Mouse (Mus musculus) stomach, embryonic 14.5 days (tissue): ENCODE data around the gene Ppil3. TPM values are rescaled to one million over a fixed set of nuclear protein-coding genes. Genes with fewer than 3 reads are reported as not detected.

Source experiments
- ATAC-seq: fragments of 200-750 bp; cut with Nextera tagmentation; 2 replicates; pipeline ENCODE4 v1.8.0; 2017; ENCODE audit warnings: low read depth, moderate TSS enrichment; ENCODE audit not compliant: insufficient number of reproducible peaks, insufficient read depth, low FRiP score
- H3K27ac ChIP-seq: fragments of 300-500 bp; sonication (generic); 2 replicates; pipeline ENCODE4 v1.5.1; 2014; ENCODE audit warnings: mild to moderate bottlenecking, low read length, moderate library complexity, mixed read lengths
- H3K27me3 ChIP-seq: fragments of 300-500 bp; sonication (generic); 2 replicates; pipeline ENCODE4 v1.6.1; 2014; ENCODE audit warnings: low read length, control low read depth, mixed read lengths; ENCODE audit not compliant: control insufficient read depth, insufficient read depth
- H3K36me3 ChIP-seq: fragments of 300-500 bp; sonication (generic); 2 replicates; pipeline ENCODE4 v1.6.1; 2014; ENCODE audit warnings: mild to moderate bottlenecking, control low read depth, low read length, moderate library complexity, mixed read lengths; ENCODE audit not compliant: control insufficient read depth, insufficient read depth
- H3K4me1 ChIP-seq: fragments of 300-500 bp; sonication (generic); 2 replicates; pipeline ENCODE4 v1.6.1; 2014; ENCODE audit warnings: low read length, control low read depth, mixed read lengths; ENCODE audit not compliant: control insufficient read depth, insufficient read depth
- H3K4me2 ChIP-seq: fragments of 300-500 bp; sonication (generic); replicated peaks from 2 replicates; pipeline ENCODE4 v1.6.1; 2014; ENCODE audit warnings: low read depth, low read length, control low read depth
- H3K4me3 ChIP-seq: fragments of 300-500 bp; sonication (generic); 2 replicates; pipeline ENCODE4 v1.5.1; 2014; ENCODE audit warnings: low read depth, low read length, control low read depth
- H3K9ac ChIP-seq: fragments of 300-500 bp; sonication (generic); replicated peaks from 2 replicates; pipeline ENCODE4 v1.6.1; 2014; ENCODE audit warnings: low read depth, mild to moderate bottlenecking, control low read depth, low read length, moderate library complexity, mixed read lengths
- H3K9me3 ChIP-seq: fragments of 300-500 bp; sonication (generic); 2 replicates; pipeline ENCODE4 v1.6.1; 2016; ENCODE audit warnings: low read depth, low read length, control low read depth; ENCODE audit not compliant: control insufficient read depth
- WGBS: fragments of 180-500 bp; shearing (Covaris S2); extraction: QIAGEN DNeasy Blood & Tissue Kit; methylation state at CpG from one replicate; pipeline ENCODE4 v1.1.7; 2014; 5-methylcytosine and 5-hydroxymethylcytosine counted together
- polyA plus RNA-seq: library from polyadenylated mRNA; unstranded; fragments of >200 nt; fragmentation: Nextera tagmentation; extraction: Ambion mirVana; gene quantifications from 2 replicates; pipeline ENCODE4 v1.2.1, GENCODE M21; 2014

The Ppil3 gene
- polyA plus RNA-seq, 1 experiment from 2014 or later: 58.5 TPM

DNA sequence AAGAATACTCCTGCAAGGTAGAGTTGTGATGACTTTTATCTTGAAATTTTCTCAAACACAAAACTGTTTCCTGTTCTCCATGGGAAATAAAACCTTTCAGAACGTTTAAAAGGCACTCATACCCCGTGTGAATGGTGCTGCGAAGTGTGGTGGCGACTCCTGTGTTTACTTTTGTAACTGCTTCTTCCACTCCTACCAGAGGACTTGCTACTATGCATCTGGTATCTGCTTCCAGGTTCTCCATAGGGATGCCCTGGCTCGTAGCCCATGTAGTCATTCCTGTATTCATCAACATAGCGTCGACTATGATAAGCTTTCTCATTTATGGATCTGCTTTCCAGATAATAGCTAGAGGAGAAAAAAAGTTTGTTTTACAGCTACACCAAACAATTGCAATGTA, 24.3 kb downstream of the Ppil3 start:
- ATAC-seq: no peak
- Histone ChIP-seq H3K27ac (no peak overlapping the region), H3K27me3 (no peaks in the 10 kb centered on the region), H3K36me3 (peaks cover 49% of the 10 kb centered on the region), H3K9ac (no peak overlapping the region), H3K4me2 (peak overlapping the region; percentile 68; the same call in 1 of the 2 replicates), H3K4me1 (peaks cover 17% of the 10 kb centered on the region; the same call in 1 of the 2 replicates), H3K4me3 (no peak overlapping the region), H3K9me3 (no peaks in the 10 kb centered on the region)
- 50% methylated on average over 7 of the region's 7 CpGs for WGBS

DNA sequence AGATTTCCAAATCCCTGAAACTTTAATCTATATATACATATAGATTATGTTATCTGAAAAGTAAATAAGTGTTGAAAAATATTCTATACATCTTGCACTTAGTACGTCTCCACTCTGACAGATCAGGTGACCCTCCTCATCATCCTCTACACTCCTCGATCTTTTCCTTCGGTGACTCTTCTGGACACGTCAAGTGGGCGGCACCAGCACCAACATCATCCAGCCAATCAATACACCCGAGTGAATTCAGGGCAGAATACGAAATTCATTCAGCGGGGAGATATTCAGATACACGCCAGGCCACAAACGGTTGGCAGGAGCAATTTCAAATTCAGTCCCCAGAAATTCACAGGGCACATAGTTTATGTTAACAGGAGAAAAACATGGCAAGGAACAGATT, 25.3 kb downstream of the Ppil3 start:
- 79% methylated on average over 10 of the region's 10 CpGs for WGBS
- peaks cover 17% of the 10 kb centered on the region; the same call in 1 of the 2 replicates for H3K4me1 ChIP-seq
- no peaks in the 10 kb centered on the region for H3K9me3 ChIP-seq
- peaks cover 56% of the 10 kb centered on the region for H3K36me3 ChIP-seq
- H3K27me3 ChIP-seq: no peaks in the 10 kb centered on the region
- ATAC-seq: no peak
- H3K9ac ChIP-seq: no peak overlapping the region
- no peak overlapping the region for H3K4me3 ChIP-seq
- no peak overlapping the region for H3K27ac ChIP-seq
- H3K4me2 ChIP-seq: no peak overlapping the region

DNA sequence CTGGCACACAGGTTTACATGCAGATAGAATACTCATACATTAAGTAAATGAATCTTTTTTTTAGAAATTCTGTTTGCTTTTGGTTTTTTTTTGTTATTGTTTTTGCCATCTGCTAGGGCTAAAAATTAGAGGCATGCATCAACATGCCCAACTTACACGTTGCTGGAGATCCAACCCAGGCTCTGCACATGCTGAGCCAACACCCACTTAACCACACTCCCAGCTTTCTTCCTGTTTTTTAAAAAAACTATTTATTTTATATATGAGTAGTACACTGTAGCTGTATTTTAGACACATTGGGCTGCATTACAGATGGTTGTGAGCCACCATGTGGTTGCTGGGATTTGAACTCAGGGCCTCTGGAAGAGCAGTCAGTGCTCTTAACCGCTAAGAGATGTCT, 29.2 kb downstream of the Ppil3 start:
- Histone ChIP-seq H3K36me3 (peaks cover 87% of the 10 kb centered on the region), H3K4me2 (no peak overlapping the region), H3K9ac (no peak overlapping the region), H3K9me3 (no peaks in the 10 kb centered on the region), H3K4me1 (peaks cover 2% of the 10 kb centered on the region; the same call in 1 of the 2 replicates), H3K4me3 (no peak overlapping the region), H3K27me3 (no peaks in the 10 kb centered on the region), H3K27ac (no peak overlapping the region)
- no peak for ATAC-seq
- 87% methylated on average over 2 of the region's 2 CpGs for WGBS

DNA sequence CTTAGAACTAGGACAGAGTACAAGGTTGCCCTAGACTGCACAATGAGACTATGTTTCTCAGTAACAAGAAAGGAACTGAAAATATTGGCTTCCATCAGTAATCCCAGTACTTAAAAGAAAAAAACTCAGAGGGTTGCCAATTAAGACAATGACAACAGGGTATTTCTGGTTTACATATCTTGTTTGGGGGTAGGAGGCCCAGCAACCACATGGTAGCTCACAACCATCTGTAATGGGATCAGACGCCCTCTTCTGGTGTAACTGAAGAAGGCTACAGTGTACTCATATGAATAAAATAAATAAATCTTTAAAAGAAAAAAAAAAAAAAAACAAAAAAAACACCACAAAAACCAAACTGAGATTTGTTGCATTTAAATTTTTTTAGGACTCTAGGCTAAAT, 29.8 kb downstream of the Ppil3 start:
- ATAC-seq: no peak
- Histone ChIP-seq H3K4me3 (no peak overlapping the region), H3K4me1 (no peaks in the 10 kb centered on the region), H3K9ac (no peak overlapping the region), H3K36me3 (peaks cover 91% of the 10 kb centered on the region), H3K27ac (no peak overlapping the region), H3K4me2 (no peak overlapping the region), H3K27me3 (no peaks in the 10 kb centered on the region), H3K9me3 (no peaks in the 10 kb centered on the region)
- WGBS: 29% methylated on average over 1 of the region's 1 CpGs

DNA sequence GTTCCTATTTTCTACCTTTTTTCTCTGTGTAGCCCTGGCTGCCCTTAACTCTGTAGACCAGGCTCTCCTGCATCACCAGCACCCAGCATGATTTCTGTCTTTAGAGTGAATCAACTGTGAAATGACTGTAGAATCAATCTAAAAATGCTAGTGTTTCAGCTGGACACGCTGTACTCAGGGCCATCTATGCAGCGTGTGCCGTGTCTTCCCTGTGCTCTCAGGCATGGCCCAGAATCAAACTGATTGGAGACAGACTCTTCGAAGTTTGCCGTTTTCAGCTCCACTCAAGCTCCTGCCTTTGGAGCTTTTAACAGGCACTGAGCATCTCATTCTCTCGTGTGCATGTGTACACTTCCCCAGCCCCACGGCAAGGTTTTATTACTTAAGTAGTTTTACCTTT, 34.5 kb downstream of the Ppil3 start:
- no peaks in the 10 kb centered on the region for H3K27me3 ChIP-seq
- H3K9ac ChIP-seq: no peak overlapping the region
- H3K4me3 ChIP-seq: no peak overlapping the region
- H3K9me3 ChIP-seq: no peaks in the 10 kb centered on the region
- no peak for ATAC-seq
- H3K36me3 ChIP-seq: peaks cover 74% of the 10 kb centered on the region
- no peak overlapping the region for H3K4me2 ChIP-seq
- H3K27ac ChIP-seq: no peak overlapping the region
- WGBS: 90% methylated on average over 7 of the region's 7 CpGs
- no peaks in the 10 kb centered on the region for H3K4me1 ChIP-seq

DNA sequence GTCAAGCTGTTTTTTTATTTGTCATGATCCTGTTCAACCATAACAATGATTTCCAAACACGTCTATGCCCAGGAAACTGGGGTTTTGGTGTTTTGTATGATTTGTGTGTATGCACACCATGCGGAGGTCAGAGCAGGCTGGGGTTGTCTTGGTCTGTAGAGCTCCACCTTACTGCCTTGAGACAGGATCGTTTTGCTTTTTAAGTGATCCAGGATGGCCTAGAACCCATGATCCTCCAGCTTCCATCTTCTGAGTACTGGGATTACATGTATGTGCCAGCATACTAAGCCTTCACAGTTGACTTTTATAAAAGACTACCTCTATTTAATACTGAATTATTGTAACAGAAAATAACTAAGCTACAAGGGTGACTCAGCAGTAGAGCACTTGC, 35.1 kb downstream of the Ppil3 start:
- Histone ChIP-seq H3K4me2 (no peak overlapping the region), H3K9ac (no peak overlapping the region), H3K36me3 (peaks cover 74% of the 10 kb centered on the region), H3K4me3 (no peak overlapping the region), H3K9me3 (no peaks in the 10 kb centered on the region), H3K27ac (no peak overlapping the region), H3K4me1 (no peaks in the 10 kb centered on the region), H3K27me3 (no peaks in the 10 kb centered on the region)
- WGBS: 78% methylated on average over 3 of the region's 3 CpGs
- no peak for ATAC-seq

DNA sequence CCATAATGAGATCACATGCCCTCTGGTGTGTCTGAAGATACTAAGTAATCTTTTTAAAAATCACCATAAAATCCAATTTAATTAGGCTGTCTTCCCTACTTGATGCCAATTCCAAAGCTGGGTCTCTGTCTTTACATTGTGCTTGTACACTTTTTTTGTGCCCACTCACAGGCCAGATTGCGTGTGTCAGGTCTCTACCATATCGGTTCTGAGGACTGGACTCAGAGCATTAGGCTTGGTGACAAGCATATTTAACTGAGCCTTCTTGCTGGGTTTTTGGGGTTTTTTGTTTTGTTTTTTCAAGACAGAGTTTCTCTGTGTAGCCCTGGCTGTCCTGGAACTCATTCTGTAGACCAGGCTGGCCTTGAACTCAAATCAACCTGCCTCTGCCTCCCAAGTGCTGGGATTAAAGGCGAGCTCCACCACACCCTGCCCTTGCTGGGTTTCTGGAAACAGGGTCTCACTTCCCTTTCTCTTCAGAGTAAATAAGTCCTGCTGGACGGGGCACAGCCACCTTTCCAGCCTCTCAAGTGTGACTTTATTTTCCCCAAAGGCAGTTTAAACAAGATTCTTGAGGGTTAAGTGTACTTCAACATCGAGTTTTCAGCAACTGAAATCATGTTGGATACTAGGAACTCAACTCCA, 35.6 kb downstream of the Ppil3 start:
- Histone ChIP-seq H3K9me3 (no peaks in the 10 kb centered on the region), H3K27ac (no peak overlapping the region), H3K4me1 (no peaks in the 10 kb centered on the region), H3K9ac (no peak overlapping the region), H3K4me2 (no peak overlapping the region), H3K36me3 (peaks cover 70% of the 10 kb centered on the region), H3K4me3 (no peak overlapping the region), H3K27me3 (no peaks in the 10 kb centered on the region)
- no peak for ATAC-seq
- 77% methylated on average over 5 of the region's 5 CpGs for WGBS

DNA sequence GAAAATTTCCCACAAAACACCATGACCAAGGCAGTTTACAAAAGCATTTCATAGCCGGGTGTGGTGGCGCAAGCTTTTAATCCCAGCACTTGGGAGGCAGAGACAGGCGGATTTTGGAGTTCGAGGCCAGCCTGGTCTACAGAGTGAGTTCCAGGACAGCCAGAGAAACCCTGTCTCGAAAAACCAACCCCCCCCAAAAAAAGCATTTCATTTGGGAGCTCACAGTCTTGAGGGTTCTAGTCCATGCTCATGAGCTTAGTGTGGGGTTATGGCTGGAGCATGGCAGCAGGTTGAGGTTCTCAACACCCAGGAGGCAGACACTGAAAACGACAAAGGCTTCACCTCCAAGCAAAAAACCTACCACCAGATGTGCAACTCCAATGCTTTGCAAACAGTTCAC, 37.1 kb downstream of the Ppil3 start:
- H3K9ac ChIP-seq: no peak overlapping the region
- no peak overlapping the region for H3K4me2 ChIP-seq
- WGBS: 81% methylated on average over 6 of the region's 6 CpGs
- H3K36me3 ChIP-seq: peaks cover 70% of the 10 kb centered on the region
- H3K9me3 ChIP-seq: no peaks in the 10 kb centered on the region
- ATAC-seq: no peak
- H3K4me3 ChIP-seq: no peak overlapping the region
- H3K27ac ChIP-seq: no peak overlapping the region
- no peaks in the 10 kb centered on the region for H3K27me3 ChIP-seq
- no peaks in the 10 kb centered on the region for H3K4me1 ChIP-seq

DNA sequence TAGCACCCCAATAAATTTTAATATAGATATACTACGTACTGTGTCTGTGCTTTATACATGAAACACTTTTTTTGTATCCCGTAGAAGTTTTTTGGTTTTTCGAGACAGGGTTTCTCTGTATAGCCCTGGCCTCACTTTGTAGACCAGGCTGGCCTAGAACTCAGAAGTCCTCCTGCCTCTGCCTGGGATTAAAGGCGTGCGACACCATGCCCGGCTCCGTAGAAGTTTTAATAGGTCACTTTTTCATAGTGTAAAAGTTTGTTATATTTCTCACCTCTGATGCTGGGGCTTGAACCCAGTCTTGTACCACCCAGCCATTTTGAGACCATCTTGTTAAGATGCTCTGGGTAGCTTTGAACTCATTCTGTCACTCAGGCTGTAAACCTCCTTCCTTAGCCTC, 38.0 kb downstream of the Ppil3 start:
- peaks cover 70% of the 10 kb centered on the region for H3K36me3 ChIP-seq
- no peak overlapping the region for H3K4me3 ChIP-seq
- ATAC-seq: no peak
- no peaks in the 10 kb centered on the region for H3K9me3 ChIP-seq
- H3K27me3 ChIP-seq: no peaks in the 10 kb centered on the region
- H3K4me2 ChIP-seq: no peak overlapping the region
- H3K4me1 ChIP-seq: no peaks in the 10 kb centered on the region
- WGBS: 96% methylated on average over 7 of the region's 7 CpGs
- H3K9ac ChIP-seq: no peak overlapping the region
- no peak overlapping the region for H3K27ac ChIP-seq
